12 mouse cellular contexts compared by ENCODE assay signal in genomic region chr14:73476361-73476934, GRCm38 (mm10). TPM values are rescaled to one million over a fixed set of nuclear protein-coding genes. Genes with fewer than 3 reads are reported as not detected.
DNase-seq lines count a peak whose midpoint lies in the region; ATAC-seq lines count a peak whose summit lies in the region.
"Had no signal": no experiment of that assay in that cellular context is flagged by ENCODE, and none has a peak within 500 bp of the region (broad histone marks: within the 10 kb centered on the region; RNA-seq: fewer than 3 reads in every experiment).

No protein-coding gene starts in this region.

- H3K9ac ChIP-seq in embryonic facial prominence, embryonic 11.5 days (replicated peaks; ENCODE audit: low read length) = no peak overlapping the region
- H3K9ac ChIP-seq in midbrain, embryonic 16.5 days (ENCODE audit: low read depth, low read length) = no peak overlapping the region
- H3K9ac ChIP-seq: limb, embryonic 12.5 days had no signal

- H3K27ac ChIP-seq in embryonic facial prominence, embryonic 11.5 days (replicated peaks; ENCODE audit: low read depth, low read length) = no peak overlapping the region
- no peak overlapping the region for H3K27ac ChIP-seq in embryonic facial prominence, embryonic 10.5 days (replicated peaks)
- peak overlapping the region; percentile 42; the same call in 1 of the 2 replicates for H3K27ac ChIP-seq in midbrain, embryonic 10.5 days (replicated peaks)
- no peak overlapping the region for H3K27ac ChIP-seq in midbrain, embryonic 16.5 days (ENCODE audit: low read length)
- H3K27ac ChIP-seq: limb, embryonic 12.5 days had no signal

- no peaks in the 10 kb centered on the region for H3K9me3 ChIP-seq in embryonic facial prominence, embryonic 11.5 days (replicated peaks; ENCODE audit: control insufficient read depth, low read length)
- H3K9me3 ChIP-seq in embryonic facial prominence, embryonic 10.5 days = no peaks in the 10 kb centered on the region; the same call in 1 of the 2 replicates
- H3K9me3 ChIP-seq in midbrain, embryonic 10.5 days (replicated peaks) = no peaks in the 10 kb centered on the region
- no peaks in the 10 kb centered on the region for H3K9me3 ChIP-seq in midbrain, embryonic 16.5 days (replicated peaks; ENCODE audit: control insufficient read depth, low read length, poor library complexity, severe bottlenecking)
- H3K9me3 ChIP-seq: limb, embryonic 12.5 days had no signal

- H3K27me3 ChIP-seq in embryonic facial prominence, embryonic 11.5 days (ENCODE audit: control insufficient read depth, insufficient read depth, low read length) = no peaks in the 10 kb centered on the region
- no peaks in the 10 kb centered on the region for H3K27me3 ChIP-seq in embryonic facial prominence, embryonic 10.5 days (replicated peaks; ENCODE audit: low read depth, poor library complexity, severe bottlenecking)
- no peaks in the 10 kb centered on the region for H3K27me3 ChIP-seq in midbrain, embryonic 10.5 days (ENCODE audit: low read depth, poor library complexity, severe bottlenecking)
- H3K27me3 ChIP-seq in midbrain, embryonic 16.5 days (ENCODE audit: control insufficient read depth, insufficient read depth, low read depth, low read length) = no peaks in the 10 kb centered on the region
- H3K27me3 ChIP-seq: limb, embryonic 12.5 days had no signal

- no peaks in the 10 kb centered on the region for H3K36me3 ChIP-seq in embryonic facial prominence, embryonic 11.5 days (replicated peaks; ENCODE audit: control insufficient read depth, insufficient read depth, low read depth, low read length)
- no peaks in the 10 kb centered on the region for H3K36me3 ChIP-seq in embryonic facial prominence, embryonic 10.5 days (replicated peaks)
- H3K36me3 ChIP-seq in midbrain, embryonic 10.5 days = no peaks in the 10 kb centered on the region
- no peaks in the 10 kb centered on the region for H3K36me3 ChIP-seq in midbrain, embryonic 16.5 days (ENCODE audit: control insufficient read depth, insufficient read depth, low read length)
- H3K36me3 ChIP-seq: limb, embryonic 12.5 days had no signal

- no peak overlapping the region for H3K4me3 ChIP-seq in embryonic facial prominence, embryonic 11.5 days (ENCODE audit: low read depth, low read length)
- no peak overlapping the region for H3K4me3 ChIP-seq in embryonic facial prominence, embryonic 10.5 days
- no peak overlapping the region for H3K4me3 ChIP-seq in midbrain, embryonic 10.5 days
- no peak overlapping the region for H3K4me3 ChIP-seq in midbrain, embryonic 16.5 days (ENCODE audit: low read depth, low read length)
- H3K4me3 ChIP-seq: limb, embryonic 12.5 days had no signal

- no peaks in the 10 kb centered on the region for H3K4me1 ChIP-seq in embryonic facial prominence, embryonic 11.5 days (ENCODE audit: control insufficient read depth, insufficient read depth, low read length)
- H3K4me1 ChIP-seq in embryonic facial prominence, embryonic 10.5 days = peaks cover 11% of the 10 kb centered on the region; the same call in 1 of the 2 replicates
- H3K4me1 ChIP-seq in midbrain, embryonic 10.5 days = peaks cover 6% of the 10 kb centered on the region
- H3K4me1 ChIP-seq in midbrain, embryonic 16.5 days (ENCODE audit: control insufficient read depth, insufficient read depth, low read length) = peaks cover 5% of the 10 kb centered on the region

- DNase-seq in embryonic facial prominence, embryonic 11.5 days (ENCODE audit: low spot score) = no peak
- no peak for DNase-seq in embryonic facial prominence, embryonic 10.5 days (ENCODE audit: low spot score)
- DNase-seq in midbrain, embryonic 10.5 days (ENCODE audit: low spot score) = no peak
- DNase-seq in induced T-regulatory cell, adult 2 months (ENCODE audit: low read depth) = peak; percentile 36
- peak; percentile 70 for DNase-seq in retina, embryonic 14.5 days (ENCODE audit: low spot score)
- no peak for DNase-seq in right cerebral cortex, postnatal 10 days (ENCODE audit: low spot score in 2 of 2)
- no peak for DNase-seq in frontal cortex, postnatal 36 days (ENCODE audit: low spot score in 2 of 2)
- DNase-seq: gastrocnemius, postnatal 25 days; kidney, adult 2 months; right cerebral cortex, postnatal 25 days had no signal

- no peak overlapping the region for H3K4me2 ChIP-seq in embryonic facial prominence, embryonic 11.5 days (ENCODE audit: low read depth, low read length)
- no peak overlapping the region for H3K4me2 ChIP-seq in midbrain, embryonic 16.5 days (ENCODE audit: low read length)
- H3K4me2 ChIP-seq: limb, embryonic 12.5 days had no signal

- 80% methylated on average over 8 of the region's 8 CpGs for WGBS in embryonic facial prominence, embryonic 11.5 days
- WGBS in embryonic facial prominence, embryonic 10.5 days = 79% methylated on average over 8 of the region's 8 CpGs
- 83% methylated on average over 8 of the region's 8 CpGs for WGBS in midbrain, embryonic 10.5 days
- WGBS in midbrain, embryonic 16.5 days = 64% methylated on average over 8 of the region's 8 CpGs

- ATAC-seq in embryonic facial prominence, embryonic 11.5 days (replicated peaks; ENCODE audit: insufficient number of reproducible peaks, low FRiP score, low TSS enrichment, low read depth) = 0 out of 2 replicates have a peak, but pooled peaks have one; percentile 58
- no peak for ATAC-seq in midbrain, embryonic 16.5 days

RNA-seq across cellular contexts. Expression of gene Med4, which starts 33.4 kb away (rescaled TPM):
- 107 and 113 TPM in 2 replicates for polyA plus RNA-seq in embryonic facial prominence, embryonic 11.5 days (2014; fragmentation: Nextera tagmentation; extraction: Ambion mirVana)
- polyA plus RNA-seq in embryonic facial prominence, embryonic 10.5 days (2016; fragmentation: Nextera tagmentation; extraction: Ambion mirVana) = 118 and 122 TPM in 2 replicates
- 114 TPM in 2 replicates for polyA plus RNA-seq in midbrain, embryonic 10.5 days (2016; fragmentation: Nextera tagmentation; extraction: Ambion mirVana)
- 84.7 and 87.8 TPM in 2 replicates for polyA plus RNA-seq in midbrain, embryonic 16.5 days (2015; fragmentation: Nextera tagmentation; extraction: Ambion mirVana)

RNA-seq across cellular contexts. Expression of gene Sucla2, which starts 48.7 kb away (rescaled TPM):
- 126 and 134 TPM in 2 replicates for polyA plus RNA-seq in embryonic facial prominence, embryonic 11.5 days (2014; fragmentation: Nextera tagmentation; extraction: Ambion mirVana)
- polyA plus RNA-seq in embryonic facial prominence, embryonic 10.5 days (2016; fragmentation: Nextera tagmentation; extraction: Ambion mirVana) = 101 TPM in 2 replicates
- polyA plus RNA-seq in midbrain, embryonic 10.5 days (2016; fragmentation: Nextera tagmentation; extraction: Ambion mirVana) = 104 and 109 TPM in 2 replicates
- 119 and 128 TPM in 2 replicates for polyA plus RNA-seq in midbrain, embryonic 16.5 days (2015; fragmentation: Nextera tagmentation; extraction: Ambion mirVana)

Comparison
In these comparisons a context has a peak if more than half of its experiments do, and no peak if none do; other contexts are left out.
1. DNase-seq: peak in induced T-regulatory cell, adult 2 months (single experiment) and retina, embryonic 14.5 days (single experiment); none in embryonic facial prominence, embryonic 11.5 days (single experiment), embryonic facial prominence, embryonic 10.5 days (single experiment), midbrain, embryonic 10.5 days (single experiment), right cerebral cortex, postnatal 10 days (0 of 2) and frontal cortex, postnatal 36 days (0 of 2).